24 mouse cellular contexts compared by ENCODE assay signal in the genomic region with DNA sequence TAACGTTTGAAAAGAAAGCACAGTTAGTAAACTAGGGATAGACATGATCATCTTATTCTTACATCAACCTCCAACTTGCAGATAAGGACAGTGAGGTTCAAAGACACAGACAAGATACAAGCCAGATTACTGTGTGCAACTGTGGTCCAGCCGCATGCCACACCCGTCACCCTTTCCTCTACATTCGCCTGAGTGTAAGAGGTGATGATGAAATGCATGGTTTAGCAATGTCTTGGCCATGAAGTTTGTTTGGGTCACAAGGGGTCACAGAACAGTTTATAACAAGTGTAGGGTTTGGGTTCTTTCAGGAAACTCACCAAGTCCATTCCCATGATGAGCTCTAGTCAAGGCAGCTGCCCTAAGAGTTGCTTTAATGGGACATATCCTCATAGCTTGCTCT. TPM values are rescaled to one million over a fixed set of nuclear protein-coding genes. Genes with fewer than 3 reads are reported as not detected.
A peak's percentile ranks its signal among the peaks of the same experiment; 100 is the strongest.
DNase-seq lines count a peak whose midpoint lies in the region; ATAC-seq lines count a peak whose summit lies in the region.
"Had no signal": no experiment of that assay in that cellular context is flagged by ENCODE, and none has a peak within 500 bp of the region (broad histone marks: within the 10 kb centered on the region; RNA-seq: fewer than 3 reads in every experiment).

No protein-coding gene starts in this region.

- intact Hi-C loops in gastrocnemius, postnatal 14 days (cut with DNase I; ENCODE audit: low total_unique reads) = no loop called here

- WGBS in heart, embryonic 11.5 days (ENCODE audit: insufficient replicate concordance) = 88% methylated on average over 4 of the region's 4 CpGs

- H3K36me3 ChIP-seq in heart, embryonic 11.5 days (ENCODE audit: control insufficient read depth, insufficient read depth, low read length) = no peaks in the 10 kb centered on the region
- H3K36me3 ChIP-seq: forebrain, embryonic 12.5 days; heart, embryonic 13.5 days; hindbrain, embryonic 13.5 days; midbrain, embryonic 12.5 days; stomach, embryonic 15.5 days had no signal

- H3K4me3 ChIP-seq in heart, embryonic 11.5 days (ENCODE audit: low read depth, low read length) = no peak overlapping the region
- H3K4me3 ChIP-seq: forebrain, embryonic 12.5 days; heart, embryonic 13.5 days; hindbrain, embryonic 13.5 days; left cerebral cortex, adult 2 months; midbrain, embryonic 12.5 days; myocyte; stomach, embryonic 15.5 days had no signal

- no peak overlapping the region for H3K4me2 ChIP-seq in heart, embryonic 11.5 days
- H3K4me2 ChIP-seq: forebrain, embryonic 12.5 days; heart, embryonic 13.5 days; hindbrain, embryonic 13.5 days; liver, embryonic 11.5 days; midbrain, embryonic 12.5 days; stomach, embryonic 15.5 days had no signal

- H3K4me1 ChIP-seq in heart, embryonic 11.5 days (ENCODE audit: control insufficient read depth, insufficient read depth, low read length) = no peaks in the 10 kb centered on the region
- H3K4me1 ChIP-seq: forebrain, embryonic 12.5 days; heart, embryonic 13.5 days; hindbrain, embryonic 13.5 days; stomach, embryonic 15.5 days had no signal

- H3K27ac ChIP-seq in heart, embryonic 11.5 days (ENCODE audit: low read depth, low read length) = no peak overlapping the region
- H3K27ac ChIP-seq: forebrain, embryonic 12.5 days; heart, embryonic 13.5 days; hindbrain, embryonic 13.5 days; left cerebral cortex, adult 2 months; midbrain, embryonic 12.5 days; stomach, embryonic 15.5 days had no signal

- no peak for ATAC-seq in heart, embryonic 11.5 days (replicated peaks; ENCODE audit: insufficient number of reproducible peaks, low FRiP score, low TSS enrichment)
- ATAC-seq in megakaryocyte progenitor cell, adult 5-6 weeks (replicated peaks; ENCODE audit: poor library complexity) = peak; percentile 91
- ATAC-seq: inflammation-experienced regulatory T-cells, adult 6 months had no signal

- peak; percentile 69 for DNase-seq in heart, adult 11 months
- DNase-seq in adipocyte (ENCODE audit: low spot score) = peak; percentile 94
- DNase-seq in lung, postnatal 10 days = peak; percentile 58
- no peak for DNase-seq in gastrocnemius, postnatal 14 days
- DNase-seq in retina, postnatal 1 day = no peak
- DNase-seq in yolk sac, embryonic 10.5 days (ENCODE audit: low spot score) = no peak
- DNase-seq: cerebellum, adult 8-10 months; kidney, adult 9 months; kidney, postnatal 4 days; layer of hippocampus, adult 9-11 months; left cerebral cortex, postnatal 4 days; right cerebral cortex, postnatal 25 days; thymus, adult 18-20 months had no signal

- H3K9me3 ChIP-seq in heart, embryonic 11.5 days (replicated peaks; ENCODE audit: control insufficient read depth, low read length) = no peaks in the 10 kb centered on the region
- H3K9me3 ChIP-seq: forebrain, embryonic 12.5 days; heart, embryonic 13.5 days; hindbrain, embryonic 13.5 days; midbrain, embryonic 12.5 days; stomach, embryonic 15.5 days had no signal

- H3K27me3 ChIP-seq in heart, embryonic 11.5 days (ENCODE audit: control insufficient read depth, insufficient read depth, low read length) = 0 out of 2 replicates have a peak, but pooled peaks cover 4% of the 10 kb centered on the region
- H3K27me3 ChIP-seq: hindbrain, embryonic 13.5 days; stomach, embryonic 15.5 days had no signal

- H3K9ac ChIP-seq in heart, embryonic 11.5 days (ENCODE audit: low read depth, low read length) = no peak overlapping the region
- H3K9ac ChIP-seq: forebrain, embryonic 12.5 days; heart, embryonic 13.5 days; hindbrain, embryonic 13.5 days; midbrain, embryonic 12.5 days; stomach, embryonic 15.5 days had no signal

RNA-seq across cellular contexts. Expression of gene Prr5l, which starts 14.1 kb away (rescaled TPM):
- 7.4 and 9.2 TPM in 2 replicates for polyA plus RNA-seq in heart, embryonic 11.5 days (2014; fragmentation: Nextera tagmentation; extraction: Ambion mirVana)
- 0.27 and 0.35 TPM in 2 replicates for total RNA-seq in megakaryocyte progenitor cell, adult 5-6 weeks (2015)
- 0.17 TPM in 1 of 2 replicates, not detected in the other for total RNA-seq in megakaryocyte progenitor cell, adult 5-6 weeks (2017)
- total RNA-seq in gastrocnemius, postnatal 14 days (2021) = 1 to 10 TPM; 1.1 to 2.2 TPM

RNA-seq across cellular contexts. Expression of gene Commd9, which starts 17.4 kb away (rescaled TPM):
- polyA plus RNA-seq in heart, embryonic 11.5 days (2014; fragmentation: Nextera tagmentation; extraction: Ambion mirVana) = 48.8 and 52.2 TPM in 2 replicates
- total RNA-seq in megakaryocyte progenitor cell, adult 5-6 weeks (2015) = 11.7 and 17.1 TPM in 2 replicates
- 39.8 and 52.0 TPM in 2 replicates for total RNA-seq in megakaryocyte progenitor cell, adult 5-6 weeks (2017)
- total RNA-seq in gastrocnemius, postnatal 14 days (2021) = 10 to 100 TPM; 28.6 to 29.4 TPM

Comparison
In these comparisons a context has a peak if more than half of its experiments do, and no peak if none do; other contexts are left out.
1. DNase-seq: peak in heart, adult 11 months (single experiment), adipocyte (single experiment) and lung, postnatal 10 days (single experiment); none in gastrocnemius, postnatal 14 days (single experiment), retina, postnatal 1 day (single experiment) and yolk sac, embryonic 10.5 days (single experiment).